Mouse (Mus musculus) gastrocnemius, postnatal 36 days (tissue): Measurements from ENCODE around the gene Nhsl2. TPM values are rescaled to one million over a fixed set of nuclear protein-coding genes. Genes with fewer than 3 reads are reported as not detected.

ENCODE experiments used
- DNase-seq, 2 experiments: peaks; one replicate each; pipeline ENCODE4 v3.0.0; 2022
- intact Hi-C: fragments of 180-260 bp; cut with DNase I; formaldehyde crosslinking; loops from one replicate; pipeline ENCODE4 v1.15.1; 2025
- total RNA-seq, 2 experiments: library from RNA; stranded (reverse); gene quantifications; 2 replicates each; pipeline ENCODE4 v1.2.3; 2021

Gene Nhsl2
- total RNA-seq, 2 experiments from 2014 or later = 1.8 to 3.5 TPM

- intact Hi-C loops = no loop called here
- no peak for DNase-seq
These were observed 49.2 kb downstream of the Nhsl2 start for GRCm38 (mm10) chrX:101898341-101898740.

GRCm38 (mm10) chrX:101901806-101902490, 52.8 kb downstream of the Nhsl2 start:
- no peak for DNase-seq
- intact Hi-C loops = no loop called here

GRCm38 (mm10) chrX:101902597-101902996, 53.4 kb downstream of the Nhsl2 start:
- no peak for DNase-seq
- intact Hi-C loops = no loop called here

- DNase-seq = no peak
- intact Hi-C loops = no loop called here
These were observed 58.1 kb downstream of the Nhsl2 start for GRCm38 (mm10) chrX:101907301-101907700.

- intact Hi-C loops = loop anchor here (5.0 kb wide), 1 partner anchor 112 kb away; no protein-coding TSS in a partner anchor
- no peak for DNase-seq
These were observed 79.9 kb downstream of the Nhsl2 start for GRCm38 (mm10) chrX:101929131-101929530.

GRCm38 (mm10) chrX:101930301-101930700, 81.1 kb downstream of the Nhsl2 start:
- intact Hi-C loops = no loop called here
- no peak for DNase-seq

GRCm38 (mm10) chrX:101931016-101931415, 81.8 kb downstream of the Nhsl2 start:
- DNase-seq = no peak
- intact Hi-C loops = no loop called here

- intact Hi-C loops = no loop called here
- DNase-seq = peak; percentile 63 to 65
These were observed 83.1 kb downstream of the Nhsl2 start for GRCm38 (mm10) chrX:101932244-101932643.

GRCm38 (mm10) chrX:101933346-101933745, 84.2 kb downstream of the Nhsl2 start:
- intact Hi-C loops = no loop called here

GRCm38 (mm10) chrX:101935291-101935840, 86.2 kb downstream of the Nhsl2 start:
- intact Hi-C loops = no loop called here
- no peak for DNase-seq

More at GRCm38 (mm10) chrX:101933346-101933745, 84.2 kb downstream of the Nhsl2 start:
- DNase-seq = no peak

GRCm38 (mm10) chrX:101939486-101939885, 90.3 kb downstream of the Nhsl2 start:
- DNase-seq = no peak
- intact Hi-C loops = no loop called here

- intact Hi-C loops = loop anchor here (2.0 to 5.0 kb wide), 2 partner anchors 138 to 150 kb away; partner anchors contain the start of genes 8030474K03Rik and Gm4779
- DNase-seq = peak; percentile 37 to 59
These were observed 93.3 kb downstream of the Nhsl2 start for GRCm38 (mm10) chrX:101942461-101942896.

- intact Hi-C loops = loop anchor here (2.0 to 5.0 kb wide), 2 partner anchors 139 to 151 kb away; partner anchors contain the start of genes 8030474K03Rik and Gm4779
- DNase-seq = no peak
These were observed 94.6 kb downstream of the Nhsl2 start for GRCm38 (mm10) chrX:101943743-101944142.

GRCm38 (mm10) chrX:101944761-101945330, 95.7 kb downstream of the Nhsl2 start:
- DNase-seq = no peak
- intact Hi-C loops = loop anchor here (5.0 kb wide), 1 partner anchor 153 kb away; the partner anchor contains the start of genes 8030474K03Rik and Gm4779

GRCm38 (mm10) chrX:101952436-101952835, 103.3 kb downstream of the Nhsl2 start:
- DNase-seq = no peak
- intact Hi-C loops = no loop called here

- no peak for DNase-seq
- intact Hi-C loops = no loop called here
These were observed 104.1 kb downstream of the Nhsl2 start for GRCm38 (mm10) chrX:101953256-101953655.

GRCm38 (mm10) chrX:101953787-101954491, 104.8 kb downstream of the Nhsl2 start:
- DNase-seq = peak; percentile 83 to 84
- intact Hi-C loops = loop anchor here (1.0 kb wide), 1 partner anchor 112 kb away; no protein-coding TSS in a partner anchor

- intact Hi-C loops = loop anchor here (1.0 kb wide), 1 partner anchor 112 kb away; no protein-coding TSS in a partner anchor
- DNase-seq = no peak
These were observed 105.3 kb downstream of the Nhsl2 start for GRCm38 (mm10) chrX:101954492-101954851.

GRCm38 (mm10) chrX:101961848-101962247, 112.7 kb downstream of the Nhsl2 start:
- intact Hi-C loops = no loop called here
- DNase-seq = no peak

- no peak for DNase-seq
- intact Hi-C loops = no loop called here
These were observed 114.5 kb downstream of the Nhsl2 start for GRCm38 (mm10) chrX:101963711-101964110.

GRCm38 (mm10) chrX:101973028-101973427, 123.8 kb downstream of the Nhsl2 start:
- intact Hi-C loops = no loop called here
- no peak for DNase-seq
